ENCODE assay signal across 10 mouse cellular contexts in the genomic region with DNA sequence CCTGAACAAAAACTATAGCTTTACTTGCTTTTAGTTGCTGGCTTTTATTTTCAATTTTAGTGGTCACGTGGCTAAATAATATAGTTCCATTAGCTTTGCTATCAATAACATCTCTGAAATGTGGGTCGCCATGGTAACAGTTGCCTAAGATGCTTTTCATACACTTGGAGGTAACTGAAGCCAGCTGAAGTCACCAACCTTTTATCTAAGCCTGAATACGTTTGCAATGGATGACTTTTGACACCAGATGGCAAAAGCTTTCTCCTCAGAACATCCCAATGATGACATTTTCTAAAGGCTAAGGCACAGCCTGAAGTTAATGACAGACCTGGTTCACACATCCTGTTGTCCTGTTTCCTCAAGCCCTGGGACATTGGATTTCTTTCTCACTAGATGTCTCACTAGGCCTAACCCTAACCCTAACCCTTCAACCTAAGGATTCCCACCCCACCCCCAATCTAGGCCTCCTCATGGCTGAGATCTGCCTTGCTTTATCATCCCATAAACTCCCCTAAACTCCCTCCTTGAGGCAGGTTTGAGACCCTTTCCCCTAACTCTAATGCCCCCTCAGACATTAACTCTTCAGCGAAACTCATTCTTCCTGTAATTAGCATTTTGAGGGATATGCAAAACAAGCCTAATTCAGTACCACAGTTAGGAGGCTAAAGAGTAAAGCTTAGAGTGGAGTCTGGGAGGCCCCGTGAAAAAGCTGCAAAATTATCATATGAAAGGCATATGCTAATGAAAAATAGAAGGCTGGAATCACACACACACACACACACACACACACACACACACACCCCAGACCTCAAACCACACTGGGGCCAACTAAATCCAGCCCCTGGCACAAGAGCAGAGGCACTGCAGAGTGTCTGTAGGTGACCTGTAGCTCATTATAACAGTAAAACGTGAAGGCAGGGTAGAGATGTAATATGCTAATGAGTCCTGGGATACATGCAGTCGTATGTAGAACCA.
DNase-seq lines count a peak whose midpoint lies in the region; ATAC-seq lines count a peak whose summit lies in the region.
"Had no signal": no experiment of that assay in that cellular context is flagged by ENCODE, and none has a peak within 500 bp of the region (broad histone marks: within the 10 kb centered on the region; RNA-seq: fewer than 3 reads in every experiment).

No protein-coding gene starts in this region.

- no peak for DNase-seq in neural tube, embryonic 10.5 days (ENCODE audit: extremely low spot score, low spot score)
- DNase-seq in embryonic facial prominence, embryonic 11.5 days (ENCODE audit: low spot score), result peak; percentile 57
- DNase-seq in gastrocnemius, adult 8-10 months (ENCODE audit: low spot score in 2 of 2), result no peak
- no peak for DNase-seq in thymus, postnatal 14 days
- DNase-seq in left cerebral cortex, postnatal 4 days, result no peak
- DNase-seq: cerebellum, adult 11 months; thymus, postnatal 36 days had no signal

- no peaks in the 10 kb centered on the region for H3K9me3 ChIP-seq in neural tube, embryonic 12.5 days
- no peaks in the 10 kb centered on the region for H3K9me3 ChIP-seq in embryonic facial prominence, embryonic 11.5 days (replicated peaks; ENCODE audit: control insufficient read depth, low read length)
- H3K9me3 ChIP-seq in hindbrain, embryonic 15.5 days, result no peaks in the 10 kb centered on the region

- H3K4me2 ChIP-seq in neural tube, embryonic 12.5 days (replicated peaks), result no peak overlapping the region
- no peak overlapping the region for H3K4me2 ChIP-seq in embryonic facial prominence, embryonic 11.5 days (ENCODE audit: low read depth, low read length)
- H3K4me2 ChIP-seq in hindbrain, embryonic 15.5 days, result no peak overlapping the region
- H3K4me2 ChIP-seq: liver, embryonic 11.5 days had no signal

- H3K4me3 ChIP-seq in neural tube, embryonic 12.5 days, result no peak overlapping the region
- H3K4me3 ChIP-seq in embryonic facial prominence, embryonic 11.5 days (ENCODE audit: low read depth, low read length), result no peak overlapping the region
- H3K4me3 ChIP-seq in hindbrain, embryonic 15.5 days, result no peak overlapping the region

- no peak overlapping the region for H3K9ac ChIP-seq in neural tube, embryonic 12.5 days
- no peak overlapping the region for H3K9ac ChIP-seq in embryonic facial prominence, embryonic 11.5 days (replicated peaks; ENCODE audit: low read length)
- no peak overlapping the region for H3K9ac ChIP-seq in hindbrain, embryonic 15.5 days

- no peaks in the 10 kb centered on the region for H3K36me3 ChIP-seq in neural tube, embryonic 12.5 days
- no peaks in the 10 kb centered on the region for H3K36me3 ChIP-seq in embryonic facial prominence, embryonic 11.5 days (replicated peaks; ENCODE audit: control insufficient read depth, insufficient read depth, low read depth, low read length)
- no peaks in the 10 kb centered on the region for H3K36me3 ChIP-seq in hindbrain, embryonic 15.5 days

- H3K27ac ChIP-seq in neural tube, embryonic 12.5 days, result no peak overlapping the region
- no peak overlapping the region for H3K27ac ChIP-seq in embryonic facial prominence, embryonic 11.5 days (replicated peaks; ENCODE audit: low read depth, low read length)
- H3K27ac ChIP-seq in hindbrain, embryonic 15.5 days (replicated peaks), result no peak overlapping the region

- peak; percentile 80 for ATAC-seq in neural tube, embryonic 12.5 days (ENCODE audit: low FRiP score, low read depth)
- peak; percentile 62 for ATAC-seq in embryonic facial prominence, embryonic 11.5 days (replicated peaks; ENCODE audit: insufficient number of reproducible peaks, low FRiP score, low TSS enrichment, low read depth)
- ATAC-seq in hindbrain, embryonic 15.5 days (ENCODE audit: low FRiP score, low read depth), result peak; percentile 35

- WGBS in neural tube, embryonic 12.5 days, result 33% methylated on average over 7 of the region's 7 CpGs
- WGBS in embryonic facial prominence, embryonic 11.5 days, result 40% methylated on average over 7 of the region's 7 CpGs
- WGBS in hindbrain, embryonic 15.5 days, result 21% methylated on average over 7 of the region's 7 CpGs

- intact Hi-C loops in left cerebral cortex, postnatal 4 days (cut with DNase I), result no loop called here

- H3K27me3 ChIP-seq in neural tube, embryonic 12.5 days (replicated peaks), result no peaks in the 10 kb centered on the region
- peaks cover 3% of the 10 kb centered on the region; the same call in 1 of the 2 replicates for H3K27me3 ChIP-seq in embryonic facial prominence, embryonic 11.5 days (ENCODE audit: control insufficient read depth, insufficient read depth, low read length)
- H3K27me3 ChIP-seq in hindbrain, embryonic 15.5 days, result no peaks in the 10 kb centered on the region

- peaks cover 22% of the 10 kb centered on the region; the same call in 1 of the 2 replicates for H3K4me1 ChIP-seq in neural tube, embryonic 12.5 days
- H3K4me1 ChIP-seq in embryonic facial prominence, embryonic 11.5 days (ENCODE audit: control insufficient read depth, insufficient read depth, low read length), result no peaks in the 10 kb centered on the region
- peaks cover 26% of the 10 kb centered on the region for H3K4me1 ChIP-seq in hindbrain, embryonic 15.5 days (replicated peaks)
